Mouse (Mus musculus) heart, adult 11 months (tissue): Measurements from ENCODE around the gene Sae1.

Experiments used
- DNase-seq: peaks from one replicate; pipeline ENCODE4 v3.0.0; 2022

Sae1 gene

GRCm38 (mm10) chr7:16273081-16273765 is 114.4 kb downstream of the Sae1 start, which contains the start of gene Inafm1:
Gene Inafm1, minus strand, starts transcription at chr7:16273617.
- DNase-seq = peak; percentile 99

DNA sequence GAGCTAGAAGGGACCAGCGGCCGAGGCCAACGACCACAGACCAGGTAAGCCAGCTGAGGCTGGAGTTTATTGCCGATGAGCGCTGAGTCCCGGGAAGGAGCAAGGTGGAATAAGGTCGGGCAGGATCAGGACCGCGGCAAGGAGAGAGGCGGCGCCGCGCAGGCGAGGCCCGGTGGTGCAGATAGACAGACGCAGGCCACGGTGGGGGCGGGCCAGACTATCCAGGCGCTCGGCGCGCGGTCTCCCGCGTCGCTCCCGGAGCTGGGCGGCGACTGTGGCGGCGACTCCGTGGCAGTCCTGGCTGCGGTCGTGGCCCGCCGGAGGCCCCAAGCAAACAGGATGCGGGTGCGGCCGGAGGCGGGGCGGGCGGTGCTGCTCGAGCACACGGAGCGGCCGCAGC is 114.9 kb downstream of the Sae1 start:
- DNase-seq = no peak

GRCm38 (mm10) chr7:16271139-16271538 is 116.5 kb downstream of the Sae1 start:
- DNase-seq = peak; percentile 88
